Mouse (Mus musculus) gastrocnemius, postnatal 36 days (tissue): ENCODE results near the gene Hoxa1. TPM values are rescaled to one million over a fixed set of nuclear protein-coding genes. Genes with fewer than 3 reads are reported as not detected.

Experiments
- DNase-seq, 2 experiments: peaks; one replicate each; pipeline ENCODE4 v3.0.0; 2022
- intact Hi-C: fragments of 180-260 bp; cut with DNase I; formaldehyde crosslinking; loops from one replicate; pipeline ENCODE4 v1.15.1; 2025
- total RNA-seq, 2 experiments: library from RNA; stranded (reverse); gene quantifications; 2 replicates each; pipeline ENCODE4 v1.2.3; 2021

Gene Hoxa1
- total RNA-seq, 2 experiments from 2014 or later: 0.13 to 0.15 TPM

DNA sequence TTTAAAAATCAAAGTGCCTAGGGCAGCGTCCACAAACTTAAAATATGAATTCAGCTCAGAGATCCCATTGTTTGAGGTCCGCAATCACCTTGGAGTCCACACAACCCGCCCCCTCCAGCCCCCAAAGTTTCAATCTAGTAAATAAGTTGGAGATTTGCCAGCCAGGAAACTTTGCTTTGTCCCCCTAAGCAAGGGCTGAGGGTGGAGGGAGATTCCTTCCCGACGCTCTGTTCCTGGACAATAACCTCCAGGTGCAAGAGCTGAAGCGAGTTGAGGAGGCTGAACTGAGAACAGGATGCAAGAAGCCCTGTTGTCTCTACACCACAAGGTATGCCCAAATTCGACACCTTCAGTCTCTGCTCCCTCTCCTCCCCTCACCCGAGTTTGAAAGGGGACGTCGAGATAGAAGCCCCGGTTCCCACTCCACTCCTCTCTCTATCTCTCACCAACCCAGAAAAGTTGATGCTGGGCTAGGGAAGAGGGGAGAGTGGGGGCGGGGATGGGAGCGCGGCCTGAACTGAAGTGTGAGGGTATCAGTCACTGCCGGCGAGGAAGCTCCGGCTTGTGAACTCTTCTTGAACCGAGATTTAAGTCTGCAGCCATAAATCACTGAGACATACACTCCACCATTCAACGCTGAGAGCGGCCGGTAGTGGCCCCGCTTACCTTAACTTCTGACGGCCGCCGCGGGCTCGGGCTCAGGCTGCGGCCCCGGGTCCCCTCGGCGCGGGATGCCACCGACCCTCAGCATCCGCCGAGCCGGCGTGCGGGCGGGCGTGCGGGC is 17.0 kb upstream of the Hoxa1 start:
- intact Hi-C loops: no loop called here
- DNase-seq: no peak

DNA sequence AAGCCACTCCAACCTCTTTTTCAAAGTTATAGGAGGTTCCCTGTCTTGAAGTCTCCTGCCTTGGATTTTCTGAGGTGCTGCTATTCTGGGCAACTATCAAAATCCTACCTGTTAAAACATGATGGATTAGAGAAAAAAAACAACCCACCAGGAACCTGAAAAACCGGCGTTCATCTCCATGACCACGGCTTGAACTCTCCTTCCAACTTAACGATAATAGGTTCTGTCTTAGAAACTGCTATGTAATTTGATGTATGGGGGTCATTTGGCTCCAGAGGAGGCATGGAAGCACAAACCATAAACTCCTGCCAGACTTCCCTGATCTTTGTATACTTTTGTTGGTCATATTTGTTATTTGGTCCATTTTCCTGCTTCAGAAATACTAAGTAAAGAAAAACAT is 15.5 kb upstream of the Hoxa1 start:
- no peak for DNase-seq
- intact Hi-C loops: no loop called here

DNA sequence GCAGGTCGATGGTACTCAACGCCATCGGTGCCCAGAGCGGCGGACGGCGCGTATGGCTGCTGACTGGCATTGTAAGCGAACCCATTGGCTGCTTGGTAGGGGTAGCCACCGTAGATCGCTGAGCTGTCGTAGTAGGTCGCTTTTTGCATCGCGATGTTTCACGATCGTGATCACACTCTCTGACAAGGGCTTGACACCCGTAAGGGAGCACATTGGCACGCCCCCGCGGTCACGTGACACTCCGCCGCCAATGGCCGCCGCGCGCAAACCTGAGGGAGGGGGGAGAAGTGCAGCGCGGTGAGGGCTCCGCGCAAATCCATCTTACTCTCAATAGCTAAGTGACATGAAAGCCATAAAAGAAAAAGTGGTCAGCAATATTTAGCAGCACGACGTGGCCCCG is 14.4 kb upstream of the Hoxa1 start:
- intact Hi-C loops: no loop called here
- peak; percentile 62 to 63 for DNase-seq

DNA sequence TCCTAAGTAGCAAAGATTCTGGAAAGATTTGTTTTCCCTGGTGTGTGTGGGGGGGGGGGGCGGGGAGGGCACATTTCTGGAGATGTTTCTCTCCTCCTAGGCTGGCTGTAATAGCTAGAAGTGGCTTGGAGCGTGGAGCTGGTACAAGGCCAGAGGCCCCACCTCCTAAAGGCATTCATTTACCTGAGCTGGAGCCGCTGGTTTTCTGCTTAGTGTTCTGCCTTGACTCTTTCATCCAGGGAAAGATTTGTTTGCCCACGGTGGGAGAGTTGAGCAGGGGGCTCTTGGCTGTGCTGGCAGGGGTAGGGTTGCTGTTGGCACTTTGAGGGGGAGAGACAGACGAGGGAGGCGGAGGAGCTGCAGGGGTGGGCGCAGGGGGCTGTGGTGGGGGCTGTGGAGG is 13.8 kb upstream of the Hoxa1 start:
- intact Hi-C loops: no loop called here

DNA sequence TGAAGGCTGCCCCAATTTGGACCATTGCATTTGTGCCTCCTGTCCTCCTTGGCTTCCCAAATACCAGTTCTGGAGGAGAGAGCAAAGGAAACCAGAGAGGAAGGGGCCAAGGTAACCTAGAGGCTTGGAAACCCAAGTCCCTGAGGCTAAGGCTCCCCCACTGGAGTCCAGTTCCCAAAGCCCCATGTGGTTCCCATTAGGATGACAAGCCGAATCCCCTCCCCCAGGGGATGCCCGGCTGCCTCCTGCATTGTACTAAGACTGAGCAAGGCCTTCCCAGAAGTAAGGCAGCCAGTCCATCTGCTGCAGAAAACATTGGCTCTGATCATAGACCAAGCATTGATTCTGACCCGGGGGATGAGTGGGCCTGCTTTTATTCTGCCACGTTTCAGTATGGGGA is 13.2 kb upstream of the Hoxa1 start:
- no peak for DNase-seq
- intact Hi-C loops: no loop called here

More for the DNA sequence above, 13.8 kb upstream of the Hoxa1 start:
- DNase-seq: no peak

DNA sequence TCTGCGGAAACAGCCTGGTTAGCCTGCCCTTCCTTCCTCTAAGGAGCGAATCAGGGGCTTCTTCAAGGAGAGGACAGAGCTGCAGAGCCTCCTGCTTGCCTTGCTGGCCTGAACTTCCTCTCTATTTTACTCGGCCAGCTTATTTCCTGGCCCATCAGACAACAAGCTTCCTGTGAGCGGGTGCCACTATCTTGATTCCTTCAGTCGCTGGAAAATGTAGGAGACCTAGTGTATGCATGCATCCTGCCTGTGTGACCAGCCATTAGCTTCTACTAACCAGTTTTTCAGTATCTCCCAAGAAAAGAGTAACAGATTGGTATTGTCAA is 12.7 kb upstream of the Hoxa1 start:
- no peak for DNase-seq
- intact Hi-C loops: no loop called here

DNA sequence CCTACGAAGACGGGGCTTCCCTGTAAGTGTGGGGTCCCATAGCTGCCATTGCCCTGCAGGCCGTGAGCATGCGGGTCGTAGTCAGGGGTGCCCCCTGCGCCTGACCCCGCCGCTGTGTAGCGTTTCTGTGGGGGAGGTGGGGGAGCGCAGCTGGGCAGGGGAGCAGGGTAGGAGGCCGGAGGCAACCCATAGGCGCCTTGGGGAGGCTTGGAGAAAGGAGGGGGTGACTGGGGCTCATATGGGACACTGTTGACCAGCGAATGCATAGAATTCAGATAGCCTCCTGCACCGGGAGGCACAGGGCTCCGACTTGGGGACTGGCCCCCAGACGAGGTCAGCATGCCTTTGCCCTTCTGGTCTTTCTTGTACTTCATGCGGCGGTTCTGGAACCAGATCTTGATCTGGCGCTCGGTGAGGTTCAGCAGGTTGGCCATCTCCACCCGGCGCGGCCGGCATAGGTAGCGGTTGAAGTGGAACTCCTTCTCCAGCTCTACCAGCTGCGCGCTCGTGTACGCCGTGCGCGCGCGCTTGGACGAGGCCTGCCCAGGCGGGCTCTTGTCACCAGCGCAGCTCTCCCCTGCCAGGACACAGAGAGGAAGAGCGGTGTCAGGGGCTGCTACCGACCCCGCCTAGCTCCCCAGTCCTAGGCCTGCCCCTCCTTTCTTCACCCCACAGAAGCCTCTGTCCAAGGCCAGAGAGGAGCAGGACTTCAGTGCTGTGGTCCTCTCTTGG is 12.2 kb upstream of the Hoxa1 start:
- DNase-seq: no peak
- intact Hi-C loops: no loop called here

DNA sequence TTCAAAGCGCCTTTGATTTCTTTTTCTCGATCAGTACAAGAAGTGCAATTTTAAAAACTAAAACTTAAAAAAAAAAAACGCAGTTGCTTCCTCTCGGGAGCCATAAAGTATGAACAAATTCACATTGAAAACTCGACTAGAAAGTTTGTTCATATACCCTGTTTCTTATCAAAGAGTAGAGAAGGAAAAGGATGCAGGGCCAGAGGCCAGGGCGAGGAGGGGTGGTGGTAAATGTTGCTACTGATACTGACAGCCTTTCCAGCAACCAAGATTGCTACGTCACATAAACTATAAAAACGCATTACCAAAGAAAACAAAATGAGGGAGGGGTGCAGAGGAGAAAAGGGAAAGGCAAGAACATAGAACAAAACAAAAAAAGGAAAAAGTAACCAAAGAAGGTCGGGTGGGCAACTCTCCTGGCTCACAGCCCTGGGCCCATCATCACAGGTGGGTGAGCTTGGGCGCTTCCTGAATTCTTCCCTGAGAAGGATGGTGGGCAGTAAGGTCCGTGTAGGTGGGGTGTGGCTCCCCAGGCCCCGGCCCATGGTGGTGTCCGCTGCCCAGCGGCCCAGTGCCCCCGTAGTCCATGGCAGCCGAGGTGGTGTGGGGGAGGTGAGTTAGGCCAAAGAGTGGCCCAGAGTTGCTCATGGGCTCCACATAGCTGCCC is 11.5 kb upstream of the Hoxa1 start:
- DNase-seq: no peak

DNA sequence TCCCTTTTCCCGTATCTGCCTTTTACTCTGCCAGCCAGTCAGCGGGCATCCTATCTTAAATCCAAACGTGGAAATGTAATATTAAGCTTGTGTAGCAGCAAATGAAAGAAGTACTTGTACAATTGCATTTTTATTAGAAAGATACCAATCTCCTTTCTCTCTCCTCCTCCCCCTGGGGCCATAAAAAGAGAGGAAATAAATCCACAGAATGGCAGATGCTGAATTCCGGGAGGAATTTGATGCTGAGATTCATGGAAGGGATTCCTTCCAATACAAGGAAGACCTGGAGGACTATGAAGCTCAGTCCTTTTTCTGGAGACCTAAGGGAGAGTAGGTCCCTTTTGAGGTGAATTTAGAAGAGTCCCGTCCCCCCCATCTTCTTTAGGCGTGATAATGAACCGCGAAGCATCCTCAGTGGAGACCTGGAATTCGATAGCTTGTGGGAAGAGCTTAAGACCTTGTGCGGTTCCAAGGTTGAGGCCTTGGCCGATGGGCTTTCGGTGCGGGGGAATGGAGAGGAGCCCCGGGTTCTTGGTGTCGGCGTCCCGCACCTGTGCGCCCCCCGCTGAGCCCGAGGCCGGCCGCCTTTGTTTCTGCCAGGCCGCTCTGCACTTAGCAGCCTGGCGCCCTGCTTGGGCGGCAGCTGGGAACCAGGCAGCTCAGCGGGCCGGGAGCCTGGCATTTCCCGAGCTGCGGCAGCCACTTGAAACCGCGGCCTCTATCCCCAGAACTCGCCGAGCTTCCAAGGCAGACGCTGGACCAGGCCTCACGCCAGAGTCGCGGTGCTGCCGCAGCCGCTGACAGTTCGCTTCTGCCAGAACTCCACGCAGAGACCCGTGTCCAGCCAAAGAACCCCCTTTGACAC is 10.3 kb upstream of the Hoxa1 start:
- intact Hi-C loops: no loop called here
- no peak for DNase-seq

More for the DNA sequence above, 11.5 kb upstream of the Hoxa1 start:
- intact Hi-C loops: no loop called here

DNA sequence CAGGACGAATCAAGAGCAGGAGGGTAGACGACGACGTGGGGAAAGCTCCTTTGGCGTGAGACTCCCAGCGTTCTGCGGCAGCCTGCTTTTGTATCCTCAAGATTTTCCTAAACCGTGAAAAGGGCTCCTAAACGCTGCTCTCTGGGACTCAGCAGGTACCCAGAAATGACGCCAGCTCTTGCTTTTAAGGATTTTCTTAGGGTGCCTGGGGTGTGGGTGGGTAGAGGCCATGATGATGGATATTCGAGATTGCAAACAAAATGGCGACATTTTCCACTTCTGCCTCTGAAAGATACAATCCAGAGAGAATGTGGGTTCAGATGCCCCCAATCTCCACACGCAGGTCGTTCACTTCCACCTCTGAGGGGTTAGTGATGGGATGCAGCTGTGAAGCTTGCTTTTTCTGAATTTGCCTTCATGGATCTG is 9.6 kb upstream of the Hoxa1 start:
- intact Hi-C loops: no loop called here
- no peak for DNase-seq

DNA sequence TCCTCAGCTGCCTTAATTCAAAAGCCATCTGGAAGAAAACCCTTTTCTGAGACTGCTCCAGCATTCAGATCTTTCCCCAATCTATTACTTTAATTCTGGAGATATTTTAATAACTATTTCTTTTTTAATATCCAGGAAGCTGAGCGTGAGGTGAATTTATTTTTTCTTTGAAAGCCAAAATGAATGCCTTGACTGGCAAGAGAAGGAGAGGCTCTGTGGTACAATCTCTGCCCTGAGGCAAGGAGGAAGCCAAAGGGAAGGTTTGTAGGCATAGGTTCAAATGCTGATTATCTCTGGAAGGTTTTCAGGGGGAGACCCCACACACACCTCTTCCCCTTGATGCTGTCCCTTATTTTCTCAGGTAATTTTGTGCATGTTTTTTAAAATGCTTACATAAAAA is 9.1 kb upstream of the Hoxa1 start:
- no peak for DNase-seq
- intact Hi-C loops: no loop called here

DNA sequence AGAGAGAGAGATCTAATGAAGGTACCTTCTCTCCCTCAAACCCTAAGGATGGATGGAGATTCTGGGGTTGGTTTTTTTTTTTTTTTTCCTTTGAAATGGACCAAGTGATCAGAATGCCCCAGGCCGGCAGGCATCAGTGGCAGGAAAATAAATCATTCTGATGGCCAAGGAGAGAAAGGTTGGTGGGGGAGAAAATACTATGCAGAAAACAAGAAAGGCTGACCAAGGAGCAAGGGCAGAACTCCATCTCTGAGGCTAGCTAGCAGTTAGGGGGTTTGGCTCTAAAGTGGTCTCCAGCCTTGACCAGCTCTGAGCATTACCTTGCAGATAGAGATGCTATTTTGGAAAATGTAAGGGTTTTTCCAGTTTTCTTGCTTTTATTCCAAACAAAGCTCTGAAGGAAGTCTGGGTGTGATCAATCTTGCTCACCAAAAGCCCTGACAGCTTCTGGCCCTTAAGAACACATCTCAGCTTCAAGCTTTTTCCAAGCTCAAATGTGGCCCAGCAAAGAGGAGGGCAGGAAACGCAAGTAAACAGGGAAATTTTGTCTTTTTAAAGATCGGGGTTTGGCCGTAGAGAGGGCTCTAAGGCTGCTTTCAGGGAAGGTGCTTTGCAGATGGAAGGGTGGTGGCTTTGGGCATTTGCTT is 8.4 kb upstream of the Hoxa1 start:
- intact Hi-C loops: no loop called here
- DNase-seq: no peak

DNA sequence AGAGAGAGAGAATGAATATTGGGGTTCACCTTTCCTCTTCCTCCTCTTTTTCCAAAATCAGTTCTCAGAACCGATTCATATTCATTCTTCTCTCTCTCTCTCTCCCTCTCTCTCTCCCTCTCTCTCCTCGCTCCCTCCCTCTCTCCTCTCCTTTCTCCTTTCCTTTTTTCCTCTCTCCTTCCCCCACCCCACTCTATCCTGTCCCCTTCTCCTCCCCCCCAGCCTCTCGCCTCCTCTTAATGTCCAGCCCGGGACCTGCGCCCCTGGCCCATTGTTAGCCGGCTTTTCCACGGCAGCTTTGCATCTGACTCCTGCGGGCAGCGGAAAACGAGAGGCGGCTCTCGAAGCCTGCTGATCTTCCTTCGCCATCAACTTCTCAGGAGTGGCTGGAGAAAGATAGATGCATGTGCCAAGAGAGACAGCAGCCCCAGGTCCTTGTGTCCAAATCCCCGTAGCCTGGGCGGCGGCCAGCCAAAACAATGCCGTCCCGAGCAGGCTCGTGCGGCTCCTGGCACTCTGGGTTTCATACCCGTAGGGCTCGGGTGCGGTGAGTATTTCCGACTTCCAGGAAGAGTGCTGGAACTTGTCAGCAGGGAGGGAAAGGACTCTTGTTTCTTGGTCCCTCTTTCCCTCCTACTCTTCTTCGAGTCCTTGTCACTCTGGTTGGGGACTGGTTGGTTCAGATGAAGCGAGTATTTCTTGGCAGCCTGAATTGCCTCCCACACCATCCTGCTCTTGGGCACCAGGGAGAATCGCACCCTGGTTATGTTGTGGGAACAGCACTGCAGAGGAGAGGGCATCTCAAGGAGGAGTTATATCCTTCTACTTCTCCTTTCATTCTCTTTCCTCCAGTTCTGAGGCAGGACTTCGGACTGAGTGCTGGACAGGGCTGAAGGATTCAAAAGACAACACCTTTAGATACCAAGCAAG is 7.6 kb upstream of the Hoxa1 start:
- intact Hi-C loops: no loop called here
- no peak for DNase-seq

DNA sequence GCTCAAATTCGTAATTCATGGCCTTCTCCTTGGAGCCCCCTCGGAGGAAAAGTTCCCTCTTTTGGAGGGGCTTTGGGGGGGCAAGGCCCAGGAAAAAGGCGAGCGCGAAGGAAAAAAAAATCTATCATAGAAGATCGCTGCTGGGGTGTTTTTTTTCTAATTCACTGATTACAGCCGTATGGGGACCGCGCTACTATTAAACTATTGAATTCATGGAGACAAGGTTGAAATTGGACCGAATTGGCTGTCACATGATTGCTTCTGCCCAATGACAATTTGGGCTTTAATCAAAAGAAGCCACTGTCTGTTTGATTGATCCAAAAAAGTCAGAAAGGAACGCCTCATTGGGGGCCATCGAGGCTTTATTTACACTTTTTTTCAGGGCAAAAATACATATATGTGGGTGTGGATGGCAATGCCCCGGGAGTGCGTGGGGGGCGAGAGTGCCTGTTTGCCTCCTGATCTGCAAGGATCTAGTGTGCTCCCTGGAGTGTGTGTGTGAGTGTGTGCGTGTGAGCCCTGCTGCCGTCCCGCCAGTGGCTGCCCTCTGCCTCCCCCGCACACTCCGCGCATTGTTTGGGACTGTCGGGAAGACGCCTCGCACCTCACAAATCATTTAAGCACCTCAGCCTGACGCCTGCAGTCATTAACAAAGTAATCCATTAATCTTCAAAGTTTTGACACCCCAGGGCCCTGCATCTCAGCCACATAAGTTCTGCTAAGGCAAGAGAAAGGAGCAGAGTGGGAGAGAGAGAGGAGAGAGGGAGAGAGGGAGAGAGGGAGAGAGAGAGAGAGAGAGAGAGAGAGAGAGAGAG is 6.7 kb upstream of the Hoxa1 start, which contains the start of gene Hoxa2:
TSS of gene Hoxa2 (minus strand) at position 206 of the 815 bp plus-strand sequence.
- no peak for DNase-seq
- intact Hi-C loops: loop anchor here (5.0 kb wide), 1 partner anchor 42 kb away; the partner anchor contains the start of gene Hoxa6

DNA sequence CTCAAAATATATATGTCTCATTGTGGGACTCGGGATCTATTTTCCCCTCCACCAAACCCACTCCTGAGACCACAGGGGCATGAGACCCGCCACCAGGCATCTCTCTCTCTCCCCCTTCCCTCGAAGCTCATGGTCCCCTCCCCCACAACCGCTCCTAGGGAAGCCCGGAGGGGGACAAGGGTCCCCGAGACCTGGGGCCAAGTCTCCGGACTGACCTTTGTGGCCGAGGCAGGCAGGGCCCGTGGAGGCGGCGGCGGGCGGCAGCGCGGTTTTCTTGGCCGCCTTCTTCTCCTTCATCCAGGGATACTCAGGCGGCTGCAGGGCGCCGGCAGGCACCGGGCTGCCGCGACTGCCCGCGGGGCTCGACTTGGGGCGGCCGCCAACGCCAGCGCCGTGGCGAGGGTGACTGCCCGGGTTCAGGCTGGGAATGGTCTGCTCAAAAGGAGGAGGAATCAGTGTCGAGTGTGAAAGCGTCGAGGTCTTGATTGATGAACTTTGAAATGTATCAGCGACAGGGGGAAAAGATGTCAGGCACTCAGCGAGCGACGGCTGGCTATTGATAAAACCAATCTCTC is 6.0 kb upstream of the Hoxa1 start:
- intact Hi-C loops: loop anchor here (5.0 kb wide), 1 partner anchor 43 kb away; the partner anchor contains the start of gene Hoxa6
- no peak for DNase-seq

DNA sequence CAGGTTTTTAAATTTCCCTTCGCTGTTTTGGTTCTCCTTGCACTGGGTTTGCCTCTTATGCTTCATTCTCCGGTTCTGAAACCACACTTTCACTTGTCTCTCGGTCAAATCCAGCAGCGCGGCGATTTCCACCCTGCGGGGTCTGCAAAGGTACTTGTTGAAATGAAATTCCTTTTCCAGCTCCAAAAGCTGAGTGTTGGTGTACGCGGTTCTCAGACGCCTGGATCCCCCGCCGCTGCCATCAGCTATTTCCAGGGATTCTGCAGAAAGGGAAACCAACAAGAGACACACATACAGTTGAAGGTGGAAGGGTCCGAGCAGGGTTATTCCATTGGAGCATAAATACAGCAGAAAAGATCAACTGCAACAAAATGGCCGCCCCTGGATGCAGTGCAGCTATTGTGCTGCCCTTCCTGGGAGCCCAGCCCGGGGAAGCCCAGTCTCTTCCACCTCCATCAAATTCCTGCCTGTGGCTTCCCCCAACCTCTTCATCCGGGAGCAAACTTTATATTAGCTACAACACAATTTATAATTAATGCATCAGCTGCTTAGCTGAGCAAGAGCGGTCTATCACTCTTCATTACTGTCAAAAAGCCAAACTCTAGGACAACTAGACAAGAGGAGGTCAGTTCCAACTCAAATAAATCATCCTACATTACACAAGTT is 5.4 kb upstream of the Hoxa1 start:
- no peak for DNase-seq
- intact Hi-C loops: loop anchor here (5.0 kb wide), 1 partner anchor 44 kb away; the partner anchor contains the start of gene Hoxa6
